Mouse (Mus musculus) ES-E14 (cell line): Measurements from ENCODE around the gene Colec11.

Source experiments
- HCFC1 ChIP-seq: IDR thresholded peaks from 2 replicates; pipeline ENCODE4 v1.6.1; 2012; ENCODE audit warnings: low read length, inconsistent platforms, borderline replicate concordance; ENCODE audit not compliant: insufficient read depth
- MAFK ChIP-seq: IDR thresholded peaks from 2 replicates; pipeline ENCODE4 v1.6.1; 2014; ENCODE audit warnings: mild to moderate bottlenecking, low read depth, low read length, inconsistent platforms; ENCODE audit not compliant: insufficient read depth
- ZC3H11A ChIP-seq: IDR thresholded peaks from 2 replicates; pipeline ENCODE4 v1.6.1; 2012; ENCODE audit warnings: low read depth, mild to moderate bottlenecking, inconsistent platforms, low read length, borderline replicate concordance
- ZNF384 ChIP-seq: IDR thresholded peaks from 2 replicates; pipeline ENCODE4 v1.6.1; 2012; ENCODE audit warnings: low read depth, low read length, inconsistent platforms

DNA sequence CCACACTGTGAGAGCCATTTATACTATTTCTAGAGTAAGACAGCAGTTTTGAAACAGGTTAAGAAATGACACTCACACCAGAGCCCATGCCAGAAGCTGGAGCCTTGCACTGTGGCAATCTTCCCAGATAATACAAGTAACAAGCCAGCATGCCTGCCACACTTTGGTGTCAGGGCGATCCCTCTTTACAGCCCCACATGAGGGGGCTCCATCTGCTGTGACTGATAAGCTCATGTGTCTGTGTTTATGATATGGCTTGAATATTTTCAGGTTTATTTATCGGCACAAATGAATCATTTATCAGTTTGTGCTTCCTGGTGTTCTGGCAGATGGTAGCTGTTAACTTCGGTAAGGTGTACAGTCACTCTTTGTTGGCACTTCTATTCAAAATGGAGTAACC is 45.0 kb downstream of the Colec11 start:
- no peak for TF ChIP-seq MAFK
- TF ChIP-seq ZNF384 = no peak
- no peak for TF ChIP-seq HCFC1
- TF ChIP-seq ZC3H11A = no peak
